Mouse (Mus musculus) T-helper 2 cell (primary cell): ENCODE data around the gene Trim47.

Source experiments
- in situ Hi-C: fragments of 300-600 bp; cut with MboI, MseI; formaldehyde crosslinking; loops from one replicate; pipeline ENCODE4 v1.15.1; 2025; ENCODE audit warnings: high pct_unique_total_duplicates

Trim47 gene

GRCm38 (mm10) chr11:116089545-116089944 lies 37.5 kb downstream of the Trim47 start:
- in situ Hi-C loops: no loop called here

- in situ Hi-C loops: no loop called here
Measured at GRCm38 (mm10) chr11:116088741-116089394, 38.1 kb downstream of the Trim47 start.

GRCm38 (mm10) chr11:116088188-116088587 lies 38.8 kb downstream of the Trim47 start:
- in situ Hi-C loops: no loop called here

- in situ Hi-C loops: no loop called here
Measured at GRCm38 (mm10) chr11:116087194-116088130, 39.5 kb downstream of the Trim47 start.

- in situ Hi-C loops: no loop called here
Measured at GRCm38 (mm10) chr11:116086258-116087193, 40.5 kb downstream of the Trim47 start, which contains the start of gene Wbp2. TSS of gene Wbp2 (minus strand) at chr11:116086995.

GRCm38 (mm10) chr11:116084166-116084565 lies 42.8 kb downstream of the Trim47 start:
- in situ Hi-C loops: no loop called here

- in situ Hi-C loops: no loop called here
Measured at GRCm38 (mm10) chr11:116083096-116083672, 43.8 kb downstream of the Trim47 start.

GRCm38 (mm10) chr11:116081081-116081480 lies 45.9 kb downstream of the Trim47 start:
- in situ Hi-C loops: no loop called here

- in situ Hi-C loops: loop anchor here (5.0 kb wide), 1 partner anchor 53 kb away; the partner anchor contains the start of gene Trim65
Measured at GRCm38 (mm10) chr11:116079511-116079910, 47.5 kb downstream of the Trim47 start.

- in situ Hi-C loops: loop anchor here (5.0 kb wide), 1 partner anchor 54 kb away; the partner anchor contains the start of gene Trim65
Measured at GRCm38 (mm10) chr11:116078676-116079320, 48.2 kb downstream of the Trim47 start.

- in situ Hi-C loops: loop anchor here (5.0 kb wide), 1 partner anchor 54 kb away; the partner anchor contains the start of gene Trim65
Measured at GRCm38 (mm10) chr11:116078221-116078620, 48.8 kb downstream of the Trim47 start.

GRCm38 (mm10) chr11:116077446-116078204 lies 49.4 kb downstream of the Trim47 start, which contains the start of gene Unc13d:
TSS of gene Unc13d (minus strand) at chr11:116077961.
- in situ Hi-C loops: loop anchor here (5.0 kb wide), 1 partner anchor 55 kb away; the partner anchor contains the start of gene Trim65

- in situ Hi-C loops: loop anchor here (5.0 kb wide), 1 partner anchor 55 kb away; the partner anchor contains the start of gene Trim65
Measured at GRCm38 (mm10) chr11:116076836-116077235, 50.2 kb downstream of the Trim47 start.

- in situ Hi-C loops: loop anchor here (5.0 kb wide), 1 partner anchor 56 kb away; the partner anchor contains the start of gene Trim65
Measured at GRCm38 (mm10) chr11:116076266-116076540, 50.8 kb downstream of the Trim47 start.

GRCm38 (mm10) chr11:116075539-116076265 lies 51.3 kb downstream of the Trim47 start:
- in situ Hi-C loops: loop anchor here (5.0 kb wide), 1 partner anchor 57 kb away; the partner anchor contains the start of gene Trim65

- in situ Hi-C loops: loop anchor here (5.0 kb wide), 1 partner anchor 42 kb away; the partner anchor contains the start of gene Unk
Measured at GRCm38 (mm10) chr11:116074436-116074991, 52.5 kb downstream of the Trim47 start.

GRCm38 (mm10) chr11:116072608-116073007 lies 54.4 kb downstream of the Trim47 start:
- in situ Hi-C loops: loop anchor here (5.0 kb wide), 1 partner anchor 40 kb away; the partner anchor contains the start of gene Unk

GRCm38 (mm10) chr11:116071510-116071909 lies 55.5 kb downstream of the Trim47 start:
- in situ Hi-C loops: loop anchor here (5.0 kb wide), 1 partner anchor 39 kb away; the partner anchor contains the start of gene Unk
